Mouse (Mus musculus): ENCODE results near the gene 1700011L22Rik.
A peak's percentile ranks its signal among the peaks of the same experiment; 100 is the strongest.

Gene 1700011L22Rik

DNA sequence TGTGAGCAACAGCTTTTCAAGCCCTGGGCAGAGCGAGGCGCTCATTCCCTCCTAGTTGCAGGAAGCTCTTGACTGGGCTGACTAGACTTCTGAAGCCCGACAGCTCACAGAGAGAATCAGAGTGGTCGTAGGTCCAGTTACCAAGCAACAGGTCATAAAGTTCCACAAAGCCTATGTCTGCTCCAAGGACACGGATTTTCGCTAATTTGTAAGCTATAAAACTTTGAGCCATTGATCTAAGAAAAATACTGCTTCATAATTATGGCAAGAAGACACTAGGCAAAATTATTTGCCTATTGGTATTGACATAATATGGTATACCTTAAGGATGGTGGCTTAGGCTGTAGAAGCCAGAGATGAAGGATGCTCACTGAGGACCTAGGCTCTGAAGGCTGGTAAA lies at the start of gene 1700011L22Rik:
Gene 1700011L22Rik (minus strand): TSS at position 101 of the 400 bp plus-strand sequence.
- DNase-seq (ENCODE audit: low read depth, low spot score), result no peak

DNA sequence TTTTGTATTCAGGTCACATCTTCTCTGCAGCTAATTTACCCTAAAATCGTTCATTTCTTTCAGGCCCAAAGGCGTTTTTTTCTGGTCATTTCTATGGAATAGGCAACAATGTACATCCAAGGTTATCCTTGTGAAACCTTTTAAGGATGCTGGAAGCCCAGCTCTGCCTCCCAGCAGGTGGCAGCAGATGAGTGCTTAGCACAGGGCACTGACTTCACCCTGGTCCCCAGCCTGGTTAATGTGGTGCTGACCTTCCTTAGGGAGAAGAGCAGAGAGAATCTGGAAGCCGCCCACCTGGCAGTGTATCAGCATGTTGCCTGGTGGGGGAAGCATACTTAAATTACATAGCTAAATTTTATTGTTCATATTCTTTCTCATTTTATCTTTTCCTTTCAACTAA lies 49.4 kb upstream of the 1700011L22Rik start:
- DNase-seq (ENCODE audit: low read depth, low spot score), result no peak

DNA sequence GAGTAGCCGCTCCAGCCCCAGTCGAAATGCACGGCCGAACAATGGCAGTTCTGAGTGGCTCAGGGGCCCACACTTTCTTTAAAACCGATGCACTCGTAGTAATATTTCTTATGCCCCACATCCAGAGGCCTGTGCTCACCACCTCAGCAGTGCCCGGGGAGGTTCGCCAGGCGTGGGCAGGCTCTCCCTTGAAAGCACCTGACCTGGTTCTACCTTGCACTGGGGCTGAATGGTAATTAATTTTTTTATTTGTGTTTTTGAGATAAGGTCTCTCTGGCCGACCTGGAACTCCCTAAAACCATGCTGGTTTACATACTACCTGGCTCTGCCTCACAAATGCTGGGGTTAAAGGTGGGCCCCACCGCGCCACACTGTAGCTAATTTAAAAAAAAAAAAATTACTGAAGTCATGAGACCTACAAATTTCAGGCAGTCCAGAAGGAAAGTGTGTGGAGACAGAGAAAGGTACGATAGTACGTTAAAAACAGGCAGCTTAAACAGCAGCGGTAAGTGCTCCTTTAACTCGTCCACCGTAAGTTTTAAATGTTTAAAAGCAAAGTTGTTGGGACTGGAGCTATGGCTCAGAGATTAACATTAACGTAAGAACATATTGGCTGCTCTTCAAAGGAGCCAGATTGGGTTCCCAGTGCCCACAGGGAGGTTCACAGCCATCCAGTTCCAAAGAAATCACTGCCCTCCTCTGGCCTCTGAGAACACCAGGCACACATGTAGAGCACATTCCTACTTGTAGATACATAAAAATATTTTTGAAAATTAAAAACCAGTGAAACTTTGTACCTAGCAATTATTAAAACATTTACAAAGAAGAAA lies 47.1 kb upstream of the 1700011L22Rik start:
- no peak for DNase-seq (ENCODE audit: low read depth, low spot score)

DNA sequence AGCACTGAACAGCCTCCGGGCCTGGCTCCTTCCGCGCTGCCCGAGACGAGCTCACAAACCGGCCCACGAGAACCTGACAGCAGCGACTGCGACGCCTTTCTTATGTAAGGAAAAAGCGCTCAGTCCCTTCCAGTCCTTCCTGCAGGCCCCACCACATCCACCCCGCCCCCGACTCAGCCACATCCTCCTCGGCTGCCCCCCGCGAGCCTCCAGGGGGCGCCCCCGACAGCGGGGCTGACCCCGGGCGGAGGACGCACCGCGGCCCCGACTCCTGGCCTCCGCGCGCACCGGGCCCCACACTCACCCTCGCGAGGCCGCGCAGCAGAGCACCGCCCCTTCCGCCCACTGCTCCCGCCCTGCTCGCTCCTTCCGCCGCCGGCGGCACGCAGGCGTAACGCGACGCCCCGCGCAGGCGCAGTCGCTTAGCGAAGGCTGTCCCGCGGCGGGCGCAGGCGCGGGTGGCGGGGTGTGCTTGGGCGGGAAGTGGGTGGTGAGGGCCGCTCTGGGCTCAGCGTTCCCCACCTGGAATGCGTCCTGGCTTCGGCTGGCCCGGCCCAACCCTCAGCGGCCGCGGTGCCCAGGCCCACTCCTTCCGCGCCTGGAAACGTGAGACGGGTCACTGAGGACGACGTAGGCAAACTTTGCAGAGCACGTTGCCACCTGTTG lies 46.4 kb upstream of the 1700011L22Rik start, which contains the start of gene Mmaa:
Gene Mmaa (minus strand): TSS at position 328 of the 666 bp plus-strand sequence.
- DNase-seq (ENCODE audit: low read depth, low spot score), result peak; percentile 93

DNA sequence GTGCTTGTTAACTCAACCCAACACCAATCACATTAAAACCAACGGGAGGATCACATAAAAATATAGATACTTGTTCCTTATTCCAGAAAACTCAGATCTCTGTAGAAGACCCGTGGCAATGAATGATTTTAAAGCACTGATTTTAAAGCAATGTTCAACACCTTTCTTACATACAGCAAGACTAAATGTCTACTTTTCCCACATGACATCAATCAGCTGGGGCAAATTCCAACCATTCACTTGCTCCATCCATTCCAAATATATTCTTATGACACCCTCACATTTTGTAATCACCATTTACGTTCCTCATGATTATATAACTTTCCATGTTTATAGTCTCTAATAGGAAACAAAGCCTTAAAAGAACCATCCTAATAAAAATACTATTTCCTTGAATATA lies 45.5 kb upstream of the 1700011L22Rik start:
- no peak for DNase-seq (ENCODE audit: low read depth, low spot score)

DNA sequence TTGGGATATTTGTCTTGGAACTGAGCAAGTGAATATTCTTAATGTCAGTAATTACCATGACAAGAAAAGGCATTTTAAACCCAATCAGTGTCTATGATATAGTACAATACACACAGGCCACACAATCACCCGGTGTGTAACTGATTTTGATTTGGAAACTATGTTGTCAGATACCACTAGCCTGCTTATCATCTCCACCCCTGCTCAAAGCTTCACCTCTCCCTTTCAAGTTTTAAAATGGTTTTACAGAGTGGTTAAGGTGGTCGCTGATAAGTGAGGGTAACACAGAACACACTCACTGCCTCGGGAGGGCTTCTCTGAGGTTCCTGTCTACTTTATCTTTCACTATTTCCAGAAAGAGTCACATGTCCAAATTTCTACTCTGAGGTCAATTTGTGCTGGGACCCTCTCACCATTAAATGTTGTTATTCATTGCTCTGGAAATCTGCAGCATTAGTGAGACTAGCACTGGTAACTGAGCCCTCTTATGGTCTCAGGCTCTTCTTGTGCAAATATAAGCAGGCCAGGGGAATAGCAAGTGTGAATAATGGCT lies 44.4 kb upstream of the 1700011L22Rik start:
- DNase-seq (ENCODE audit: low read depth, low spot score), result no peak

DNA sequence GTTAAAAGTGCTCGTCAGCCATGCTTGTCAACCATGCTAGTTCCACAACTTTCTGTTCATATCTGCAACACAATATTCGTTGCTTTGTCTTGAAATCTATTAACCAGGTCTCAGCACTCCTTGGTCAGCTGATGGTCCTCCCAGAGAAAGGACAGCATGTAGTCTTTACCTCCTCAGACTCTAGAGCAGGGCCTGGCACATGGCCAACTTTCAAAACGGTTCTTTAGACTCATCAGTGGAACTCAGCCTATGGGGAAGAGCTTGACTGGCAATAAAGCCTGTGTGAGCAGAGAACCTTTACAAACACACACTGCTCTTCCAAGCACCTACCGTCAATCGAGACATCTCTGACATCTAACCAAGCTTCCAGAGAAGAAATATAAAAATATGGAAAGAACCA lies 41.2 kb upstream of the 1700011L22Rik start:
- no peak for DNase-seq (ENCODE audit: low read depth, low spot score)

DNA sequence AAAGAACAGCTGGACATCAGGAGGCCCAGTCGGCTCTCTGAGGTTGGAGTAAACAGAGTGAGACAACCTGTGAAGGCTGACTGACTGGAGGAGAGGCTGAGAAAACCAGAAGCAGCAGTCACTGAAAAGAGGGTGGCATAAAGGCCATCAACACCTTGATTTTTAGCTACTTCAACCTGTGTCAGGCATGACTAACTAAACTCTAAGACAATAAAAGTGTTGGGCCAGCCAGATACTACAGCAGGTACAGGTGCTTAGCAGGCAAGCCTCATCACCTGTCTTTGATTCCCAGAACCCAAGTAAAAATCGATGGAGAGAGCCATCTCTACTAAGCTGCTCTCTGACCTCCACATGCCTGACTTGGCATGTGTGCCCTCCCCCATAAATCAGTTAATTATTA lies 40.3 kb upstream of the 1700011L22Rik start:
- DNase-seq (ENCODE audit: low read depth, low spot score), result no peak

DNA sequence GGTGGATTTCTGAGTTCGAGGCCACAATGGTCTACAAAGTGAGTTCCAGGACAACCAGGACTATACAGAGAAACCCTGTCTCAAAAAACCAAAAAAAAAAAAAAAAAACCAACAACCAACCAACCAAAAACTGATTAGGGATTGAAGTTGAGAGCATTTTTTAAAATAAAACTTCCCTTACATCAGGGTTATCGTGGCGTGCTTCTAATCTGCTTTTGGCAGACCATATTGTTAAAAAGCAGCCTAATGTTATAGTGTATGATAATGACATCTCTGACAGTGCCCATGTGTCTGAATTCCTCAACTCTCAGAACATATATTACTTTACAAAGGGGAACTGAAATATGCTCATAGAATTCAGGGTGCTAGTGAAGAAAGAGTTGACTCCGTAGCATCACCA lies 39.9 kb upstream of the 1700011L22Rik start:
- no peak for DNase-seq (ENCODE audit: low read depth, low spot score)

DNA sequence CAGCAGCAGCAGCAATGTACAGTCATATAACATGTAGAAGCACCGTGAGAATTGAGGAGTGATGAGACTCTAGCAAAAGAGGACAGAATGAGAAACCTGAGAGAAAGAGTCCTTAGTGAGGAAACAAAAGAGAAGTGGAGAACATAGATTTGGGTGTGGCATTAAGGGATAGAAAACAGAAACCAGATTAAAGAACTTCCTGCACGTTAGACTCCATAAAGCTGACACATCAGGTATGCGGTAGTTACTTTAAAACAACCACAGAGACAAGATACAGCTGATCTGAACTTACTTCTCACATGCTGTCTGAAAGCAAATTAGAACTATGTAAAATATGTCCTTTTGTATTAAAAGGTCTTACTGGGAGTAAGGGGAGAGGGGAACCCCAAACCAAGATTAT lies 38.1 kb upstream of the 1700011L22Rik start:
- DNase-seq (ENCODE audit: low read depth, low spot score), result no peak

DNA sequence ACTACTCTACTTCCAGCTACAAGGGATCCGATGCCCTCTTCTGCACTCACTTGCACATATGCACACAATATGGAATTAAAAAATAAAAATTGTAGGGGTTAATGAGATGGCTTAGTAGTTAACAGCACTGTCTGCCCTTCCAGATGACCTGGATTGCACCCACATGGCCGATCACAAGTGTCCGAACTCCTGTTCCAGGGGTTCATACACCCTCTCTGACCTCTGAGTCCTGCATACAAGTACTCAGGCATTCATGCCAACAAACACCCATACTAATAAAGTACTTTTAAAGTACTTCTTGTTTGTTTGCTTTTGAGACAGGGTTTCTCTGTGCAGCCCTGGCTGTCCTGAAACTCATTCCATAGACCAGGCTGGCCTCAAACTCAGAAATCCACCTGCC lies 36.3 kb upstream of the 1700011L22Rik start:
- DNase-seq (ENCODE audit: low read depth, low spot score), result no peak

DNA sequence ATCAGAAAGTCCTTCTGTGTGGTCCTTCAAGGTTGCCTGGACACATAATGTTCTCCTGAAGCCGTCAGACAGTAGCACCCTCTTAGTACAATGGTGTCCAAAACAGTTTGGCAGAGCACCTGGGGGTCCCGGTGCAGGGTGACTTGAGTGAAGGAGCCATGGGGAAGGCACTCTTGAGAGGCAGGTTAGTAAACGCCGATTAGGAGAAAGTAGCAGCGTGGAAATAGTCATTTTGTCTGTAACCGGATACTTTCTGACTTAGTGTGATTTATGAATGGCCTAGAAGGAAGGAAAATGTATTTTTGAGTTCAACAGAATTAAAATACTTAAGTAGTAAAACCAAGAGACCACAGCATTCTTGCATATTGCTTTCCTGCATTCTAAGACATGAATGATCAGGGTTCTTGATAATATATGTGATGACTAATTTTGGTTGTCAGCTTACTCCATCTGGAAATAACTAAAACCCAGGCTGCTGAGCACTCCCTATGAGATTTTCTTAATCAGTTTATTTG lies 33.1 kb upstream of the 1700011L22Rik start:
- no peak for DNase-seq (ENCODE audit: low read depth, low spot score)

DNA sequence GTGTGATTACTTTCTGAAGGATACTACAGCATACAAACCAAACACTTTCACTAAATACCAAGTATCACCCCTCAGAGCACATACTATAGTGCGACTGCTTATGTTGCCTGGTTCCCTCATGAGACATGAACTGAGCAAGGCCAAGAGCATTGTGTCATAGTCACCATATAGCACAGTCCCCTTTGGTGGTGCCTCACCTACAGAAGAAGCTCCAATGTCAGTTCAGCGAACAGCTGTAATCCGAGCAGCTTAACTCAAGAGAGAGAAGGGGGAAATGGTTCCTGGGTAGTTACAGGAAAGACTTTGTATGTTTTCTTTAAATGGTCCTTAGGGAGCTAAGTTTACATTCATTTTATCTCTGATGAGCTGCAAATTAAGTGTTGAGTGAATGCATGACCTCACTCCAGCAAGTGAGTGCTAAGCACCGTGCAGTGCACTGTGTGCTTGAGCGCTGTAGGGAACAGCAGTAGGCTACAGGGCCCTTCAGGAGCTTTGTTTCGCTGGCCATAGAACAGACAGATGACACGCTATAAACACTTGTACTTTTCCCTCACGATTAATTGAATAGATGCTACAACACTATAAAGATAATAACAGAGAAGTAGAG lies 29.0 kb upstream of the 1700011L22Rik start:
- DNase-seq (ENCODE audit: low read depth, low spot score), result no peak

DNA sequence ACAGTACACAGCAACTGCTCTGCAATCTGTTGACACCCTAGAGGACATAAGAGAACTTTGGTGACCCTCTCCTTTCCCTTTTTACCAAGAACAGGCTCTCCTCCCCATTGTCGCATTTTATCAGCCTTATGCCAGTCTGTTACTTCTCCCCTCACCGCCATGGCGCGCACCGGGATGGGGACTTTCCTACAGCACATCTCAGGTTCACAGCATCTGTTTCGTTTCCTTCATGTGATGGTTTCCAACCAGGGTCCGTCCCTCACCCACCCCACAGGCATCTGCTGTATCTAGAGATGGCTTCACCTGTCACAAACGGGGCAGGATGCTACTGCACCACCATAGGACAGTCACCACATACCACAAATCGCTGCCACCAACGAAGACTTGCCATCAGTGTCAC lies 26.6 kb upstream of the 1700011L22Rik start:
- DNase-seq (ENCODE audit: low read depth, low spot score), result no peak

DNA sequence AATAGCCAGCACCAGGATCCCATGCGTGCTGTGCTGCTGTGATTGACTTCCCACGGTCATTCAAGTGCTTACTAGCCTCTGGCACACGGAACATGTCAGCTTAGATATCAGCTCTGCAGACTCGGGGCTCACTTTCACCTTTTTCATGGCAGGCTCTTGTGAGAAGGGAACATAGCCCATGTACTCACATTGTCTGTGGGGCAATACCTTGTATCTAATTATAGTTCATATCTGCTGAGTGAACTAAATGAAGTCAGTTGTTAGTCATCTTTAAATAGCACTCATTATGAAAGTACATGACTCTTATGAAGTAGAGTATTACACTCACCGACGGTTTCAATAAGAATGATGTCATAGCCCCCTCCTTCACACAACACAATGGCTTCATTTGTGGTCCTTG lies 25.4 kb upstream of the 1700011L22Rik start:
- DNase-seq (ENCODE audit: low read depth, low spot score), result no peak

DNA sequence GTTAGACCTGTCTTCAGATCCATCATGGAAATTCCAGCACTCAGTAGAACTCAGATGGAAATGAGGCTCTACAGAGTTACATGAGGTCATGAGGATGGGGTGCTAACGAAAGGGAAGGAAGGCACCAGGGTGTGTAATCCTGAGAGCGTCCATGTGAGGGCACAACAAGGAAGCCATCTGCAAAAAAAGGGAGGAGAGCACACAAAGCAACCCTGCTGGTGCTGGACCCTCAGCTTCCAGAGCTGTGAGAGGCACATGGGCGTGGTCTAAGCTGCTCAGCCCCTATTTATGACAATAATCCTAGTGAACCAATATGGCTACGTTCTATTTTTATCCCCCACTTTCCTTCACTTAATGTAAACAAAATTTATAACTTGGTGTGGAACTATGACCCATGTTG lies 24.3 kb upstream of the 1700011L22Rik start:
- no peak for DNase-seq (ENCODE audit: low read depth, low spot score)

DNA sequence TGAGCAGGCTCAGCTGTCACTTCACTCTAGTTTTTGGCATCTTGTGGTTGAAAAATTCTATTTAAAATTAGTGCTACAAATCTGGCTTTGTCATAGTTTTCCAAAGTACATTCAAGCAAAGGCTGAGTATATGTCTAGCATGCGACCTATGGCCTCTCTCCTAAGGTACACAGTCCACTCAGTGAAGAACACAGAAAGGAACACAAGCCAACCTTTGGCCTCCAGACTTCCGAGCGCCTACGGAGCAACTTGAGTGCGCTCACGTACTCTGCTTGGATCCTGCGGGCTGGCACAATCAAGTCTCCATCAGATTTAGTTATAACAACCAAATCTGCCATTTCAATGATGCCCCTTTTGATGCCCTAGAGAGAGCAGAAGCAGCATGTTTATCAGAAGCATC lies 20.6 kb upstream of the 1700011L22Rik start:
- DNase-seq (ENCODE audit: low read depth, low spot score), result no peak

DNA sequence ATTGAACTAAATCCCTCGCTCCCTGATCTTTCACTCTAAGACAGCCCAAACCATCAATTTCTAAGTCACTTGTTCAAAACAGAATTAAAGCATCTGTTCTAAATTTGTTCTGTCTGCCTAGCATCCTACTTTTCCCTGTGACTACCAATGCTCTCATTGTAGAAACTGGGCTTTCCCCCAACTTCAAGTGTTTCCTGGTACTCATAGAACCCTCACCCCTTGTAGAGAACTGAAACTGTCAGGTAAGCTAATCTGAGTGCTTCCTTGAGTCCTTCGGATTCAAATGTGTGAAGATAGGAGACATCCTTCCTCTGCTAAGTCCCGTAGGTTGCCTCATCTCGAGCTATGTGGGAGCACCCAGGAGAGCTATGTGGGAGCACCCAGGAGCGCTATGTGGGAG lies 13.6 kb upstream of the 1700011L22Rik start:
- no peak for DNase-seq (ENCODE audit: low read depth, low spot score)

DNA sequence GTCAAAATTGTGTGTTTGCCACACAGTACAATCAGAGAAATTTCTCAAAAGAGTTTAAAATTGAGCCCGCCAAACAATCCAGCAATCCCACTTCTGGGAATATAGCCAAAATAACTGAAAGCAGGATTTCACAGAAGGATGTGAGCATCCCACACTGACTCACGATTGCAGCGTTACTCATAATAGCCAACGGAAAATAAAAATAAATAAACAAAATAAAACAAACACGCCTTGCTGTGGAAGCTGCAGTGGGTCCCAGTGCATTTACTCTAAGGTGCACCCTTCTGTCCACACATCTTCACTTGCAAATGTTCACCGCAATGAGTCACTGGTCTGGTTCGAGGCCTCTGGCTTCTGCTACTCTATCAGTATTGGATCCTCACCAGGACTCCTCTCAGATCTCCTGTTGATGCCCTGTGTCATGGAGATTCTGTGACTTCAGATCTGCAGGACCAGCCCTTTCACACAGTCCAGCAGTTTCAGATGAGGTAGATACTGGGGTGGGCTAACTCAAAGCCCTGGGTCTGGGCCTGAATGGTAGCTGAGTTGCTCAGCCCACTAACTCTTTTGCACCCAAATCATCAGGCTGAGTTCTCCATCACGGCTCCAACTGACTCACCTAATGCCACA lies 7.8 kb upstream of the 1700011L22Rik start:
- DNase-seq (ENCODE audit: low read depth, low spot score), result peak; percentile 11

DNA sequence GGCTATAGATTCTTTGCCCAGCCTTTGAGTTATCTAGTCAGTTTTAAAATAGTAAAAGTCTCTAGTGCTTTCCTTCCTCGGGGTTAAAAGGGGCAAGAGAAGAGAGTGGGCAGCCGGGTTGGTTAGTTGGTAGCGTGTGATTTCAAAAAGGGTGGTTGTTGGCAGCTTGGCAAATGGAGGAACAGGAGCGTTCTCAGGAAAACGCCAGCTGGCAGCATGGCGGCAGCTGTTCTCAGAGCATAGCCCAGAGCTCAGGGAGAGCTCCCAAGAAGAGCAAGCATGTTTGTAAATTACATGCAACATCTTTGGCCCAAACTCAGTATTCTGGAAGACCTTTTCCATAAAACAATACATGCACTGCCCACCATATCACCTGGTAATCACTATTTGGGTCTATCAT lies 5.4 kb upstream of the 1700011L22Rik start:
- peak; percentile 8 for DNase-seq (ENCODE audit: low read depth, low spot score)

DNA sequence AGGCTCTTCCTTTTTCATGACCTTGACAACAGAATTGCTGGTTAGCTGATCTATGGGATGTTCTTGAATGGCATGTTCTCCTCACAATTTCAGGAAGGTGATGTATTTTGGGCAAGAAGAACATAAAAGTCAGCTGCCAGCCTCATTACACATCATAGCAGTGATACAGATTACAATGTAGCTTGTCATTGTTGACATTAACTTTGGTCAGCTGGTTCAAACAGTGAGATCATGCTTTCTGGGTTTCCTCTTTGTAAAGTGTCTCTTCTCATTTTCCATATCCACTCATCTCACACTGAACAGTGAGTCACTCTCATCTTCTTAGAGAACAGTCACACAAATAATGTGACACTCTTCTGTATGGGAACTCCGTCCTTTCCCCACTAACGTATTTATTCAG lies 4.9 kb downstream of the 1700011L22Rik start:
- DNase-seq (ENCODE audit: low read depth, low spot score), result no peak

DNA sequence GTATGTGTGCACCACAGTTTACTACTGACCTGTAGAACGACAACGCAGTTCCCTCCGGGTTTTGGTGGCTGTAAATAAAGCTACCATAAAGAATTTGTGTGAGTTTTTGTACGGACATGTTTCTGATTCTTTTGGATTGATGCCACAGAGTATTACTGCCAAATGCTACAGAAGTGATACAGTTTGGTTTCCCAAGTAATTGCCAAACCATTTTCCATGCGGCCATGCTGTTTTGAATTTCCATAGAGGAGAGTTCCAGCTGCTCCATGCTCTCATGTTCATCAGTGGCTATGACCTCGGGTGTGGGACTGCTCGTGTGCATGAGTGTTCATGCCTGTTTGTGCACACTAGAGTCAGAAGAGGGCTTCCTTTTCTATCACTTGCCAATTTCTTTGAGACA lies 8.4 kb downstream of the 1700011L22Rik start:
- no peak for DNase-seq (ENCODE audit: low read depth, low spot score)
